Mouse (Mus musculus) embryonic fibroblast, embryonic 13.5 days (primary cell): ENCODE measurements around the gene Rabggtb.

Experiments used
- CTCF ChIP-seq: IDR thresholded peaks from 2 replicates; pipeline ENCODE4 v1.5.1; 2011; ENCODE audit warnings: mild to moderate bottlenecking, control low read depth, low read length, moderate library complexity, borderline replicate concordance; ENCODE audit not compliant: insufficient read depth
- POLR2A ChIP-seq: IDR thresholded peaks from 2 replicates; pipeline ENCODE4 v1.6.1; 2011; ENCODE audit warnings: low read depth, mild to moderate bottlenecking, control low read depth, low read length, moderate library complexity

GRCm38 (mm10) chr3:153943901-153944334 is 31.1 kb upstream of the Rabggtb start:
- TF ChIP-seq CTCF (no peak), POLR2A (no peak)
